Mouse (Mus musculus): ENCODE results near the gene Ncaph2. TPM values are rescaled to one million over a fixed set of nuclear protein-coding genes. Genes with fewer than 3 reads are reported as not detected.

Ncaph2 gene
- total RNA-seq, 2 experiments from 2014 or later = 52.0 to 60.4 TPM

Small RNAs within 50 kb of the gene (microRNA-seq; reads per million reads assigned to microRNA genes)
- not detected for gene Mir6959

Other genes starting within 250 kb of the Ncaph2 start
- 1 to 10 TPM; 8.8 to 9.4 TPM for gene Tubgcp6, start 232.6 kb upstream of the Ncaph2 start, total RNA-seq (2021)
- 1 to 10 TPM; 7.4 to 8.3 TPM for gene Hdac10, start 227.0 kb upstream of the Ncaph2 start, total RNA-seq (2021)
- 10 to 100 TPM; 20.1 to 22.3 TPM for gene Mapk12, start 215.0 kb upstream of the Ncaph2 start, total RNA-seq (2021)
- 1 to 10 TPM; 1.4 to 2.1 TPM for gene Mapk11, start 206.1 kb upstream of the Ncaph2 start, total RNA-seq (2021)
- 10 to 100 TPM; 81.5 to 86.1 TPM for gene Plxnb2, start 174.9 kb upstream of the Ncaph2 start, total RNA-seq (2021)
- 1 to 10 TPM; 8.4 to 8.7 TPM for gene Dennd6b, start 159.2 kb upstream of the Ncaph2 start, total RNA-seq (2021)
- 10 to 100 TPM; 63.4 to 65.0 TPM for gene Ppp6r2, start 144.2 kb upstream of the Ncaph2 start, total RNA-seq (2021)
- 10 to 100 TPM; 58.3 to 64.4 TPM for gene Sbf1, start 40.4 kb upstream of the Ncaph2 start, total RNA-seq (2021)
- gene Adm2, start 33.0 kb upstream of the Ncaph2 start, total RNA-seq (2021) = not detected
- not detected for gene Miox, start 21.3 kb upstream of the Ncaph2 start, total RNA-seq (2021)
- gene Lmf2, start 60 bp upstream of the Ncaph2 start, total RNA-seq (2021) = 10 to 100 TPM; 30.6 to 31.8 TPM
- 10 to 100 TPM; 23.0 to 24.2 TPM for gene Sco2, start 18.1 kb downstream of the Ncaph2 start, total RNA-seq (2021)
- under 1 TPM; 0.44 to 0.64 TPM for gene Tymp, start 21.3 kb downstream of the Ncaph2 start, total RNA-seq (2021)
- gene Odf3b, start 23.6 kb downstream of the Ncaph2 start, total RNA-seq (2021) = 1 to 10 TPM; 1.3 TPM
- not detected for gene Klhdc7b, start 29.2 kb downstream of the Ncaph2 start, total RNA-seq (2021)
- gene Syce3, start 54.8 kb downstream of the Ncaph2 start, total RNA-seq (2021) = not detected
- 100 to 1,000 TPM; 512 to 569 TPM for gene Cpt1b, start 70.1 kb downstream of the Ncaph2 start, total RNA-seq (2021)
- 1 to 10 TPM; 1.5 TPM for gene C730034F03Rik, start 73.9 kb downstream of the Ncaph2 start, total RNA-seq (2021)
- gene Gm44502, start 74.0 kb downstream of the Ncaph2 start, total RNA-seq (2021) = 10 to 100 TPM; 14.5 to 16.4 TPM
- gene Chkb, start 74.2 kb downstream of the Ncaph2 start, total RNA-seq (2021) = 10 to 100 TPM; 40.6 to 44.9 TPM
- gene Mapk8ip2, start 98.2 kb downstream of the Ncaph2 start, total RNA-seq (2021) = under 1 TPM; 0.10 to 0.11 TPM
- 10 to 100 TPM; 12.0 to 13.1 TPM for gene Arsa, start 121.7 kb downstream of the Ncaph2 start, total RNA-seq (2021)
- gene Shank3, start 143.9 kb downstream of the Ncaph2 start, total RNA-seq (2021) = 10 to 100 TPM; 48.2 to 53.3 TPM
- under 1 TPM in 1 of 2 experiments, not detected in 1; 0.36 TPM for gene Acr, start 212.6 kb downstream of the Ncaph2 start, total RNA-seq (2021)
- 1 to 10 TPM; 3.5 to 7.5 TPM for gene Rabl2, start 236.2 kb downstream of the Ncaph2 start, total RNA-seq (2021)

Data from heart, postnatal 25 days (tissue).